Mouse (Mus musculus) ES-E14 (cell line): ENCODE measurements at regions not wholly inside any gene's neighbourhood (a gene's known extent, or its start where the extent isn't known, plus 50 kb on each side); places are given as distances from the start of the nearest gene placed in this dataset.

Experiments
- DNase-seq: peaks from one replicate; pipeline ENCODE4 v3.0.0-alpha.2; 2013; ENCODE audit warnings: low read depth, low spot score
- H3K27ac ChIP-seq: 2 replicates; pipeline ENCODE4 v1.5.1; 2012; ENCODE audit warnings: low read depth, mild to moderate bottlenecking, low read length, moderate library complexity, mixed read lengths; ENCODE audit not compliant: poor library complexity, insufficient read depth, severe bottlenecking
- H3K36me3 ChIP-seq: 2 replicates; pipeline ENCODE4 v1.6.1; 2012; ENCODE audit warnings: mild to moderate bottlenecking, low read length, moderate library complexity, mixed read lengths; ENCODE audit not compliant: control insufficient read depth, poor library complexity, insufficient read depth, severe bottlenecking
- H3K4me1 ChIP-seq, 2 experiments: fragments of 150-350 bp in 1 of 2; sonication (generic) in 1 of 2; 2 replicates each; pipeline ENCODE4 v1.6.1; 2012; ENCODE audit warnings: low read length in 2 of 2, mild to moderate bottlenecking in 1 of 2, mixed read lengths in 1 of 2; ENCODE audit not compliant: control insufficient read depth in 2 of 2, insufficient read depth in 2 of 2, poor library complexity in 1 of 2
- H3K4me3 ChIP-seq, 2 experiments: fragments of 150-350 bp in 1 of 2; sonication (generic) in 1 of 2; 2 replicates each; pipeline ENCODE4 v1.5.1; 2012; ENCODE audit warnings: low read length in 2 of 2, low read depth in 1 of 2, mild to moderate bottlenecking in 1 of 2, mixed read lengths in 1 of 2; ENCODE audit not compliant: insufficient read depth in 1 of 2, poor library complexity in 1 of 2, severe bottlenecking in 1 of 2
- H3K9ac ChIP-seq: 2 replicates; pipeline ENCODE4 v1.6.1; 2012; ENCODE audit warnings: low read depth, mild to moderate bottlenecking, low read length, mixed read lengths; ENCODE audit not compliant: poor library complexity, insufficient read depth, severe bottlenecking
- H3K9me3 ChIP-seq: fragments of 150-350 bp; sonication (generic); 2 replicates; pipeline ENCODE4 v1.6.1; 2012; ENCODE audit warnings: low read depth, mild to moderate bottlenecking, low read length; ENCODE audit not compliant: control insufficient read depth, insufficient read depth
- CHD2 ChIP-seq: IDR thresholded peaks from 2 replicates; pipeline ENCODE4 v1.6.1; 2014; ENCODE audit warnings: mild to moderate bottlenecking, low read depth, low read length, inconsistent platforms
- HCFC1 ChIP-seq: IDR thresholded peaks from 2 replicates; pipeline ENCODE4 v1.6.1; 2012; ENCODE audit warnings: low read length, inconsistent platforms, borderline replicate concordance; ENCODE audit not compliant: insufficient read depth
- MAFK ChIP-seq: IDR thresholded peaks from 2 replicates; pipeline ENCODE4 v1.6.1; 2014; ENCODE audit warnings: mild to moderate bottlenecking, low read depth, low read length, inconsistent platforms; ENCODE audit not compliant: insufficient read depth
- ZC3H11A ChIP-seq: IDR thresholded peaks from 2 replicates; pipeline ENCODE4 v1.6.1; 2012; ENCODE audit warnings: low read depth, mild to moderate bottlenecking, inconsistent platforms, low read length, borderline replicate concordance
- ZNF384 ChIP-seq: IDR thresholded peaks from 2 replicates; pipeline ENCODE4 v1.6.1; 2012; ENCODE audit warnings: low read depth, low read length, inconsistent platforms
- in situ Hi-C, 2 experiments: fragments of 600-800 bp; cut with MboI; formaldehyde crosslinking; loops; one replicate each; pipeline ENCODE4 v1.15.1; 2025; ENCODE audit warnings: low sequenced_read_pairs in 2 of 2, inconsistent platforms in 1 of 2; ENCODE audit not compliant: unreplicated experiment in 2 of 2

- Histone ChIP-seq H3K36me3 (no peaks in the 10 kb centered on the region), H3K9ac (no peak overlapping the region), H3K27ac (no peak overlapping the region), H3K4me3 (no peak overlapping the region), H3K9me3 (no peaks in the 10 kb centered on the region), H3K4me1 (no peaks in the 10 kb centered on the region)
- no peak for DNase-seq
- TF ChIP-seq ZC3H11A (no peak), HCFC1 (no peak), ZNF384 (no peak), CHD2 (no peak), MAFK (no peak)
- in situ Hi-C loops, result no loop called here
These were observed 103.2 kb downstream of the Fam114a2 start for GRCm38 (mm10) chr11:57415167-57415566.

GRCm38 (mm10) chr11:57414697-57415096 lies 103.7 kb downstream of the Fam114a2 start:
- TF ChIP-seq HCFC1, result no peak
- no peak for TF ChIP-seq MAFK
- TF ChIP-seq CHD2, result no peak
- TF ChIP-seq ZNF384, result no peak
- TF ChIP-seq ZC3H11A, result no peak
- no peak for DNase-seq
- Histone ChIP-seq H3K9ac (no peak overlapping the region), H3K4me3 (no peak overlapping the region), H3K27ac (no peak overlapping the region), H3K36me3 (no peaks in the 10 kb centered on the region), H3K4me1 (no peaks in the 10 kb centered on the region), H3K9me3 (no peaks in the 10 kb centered on the region)
- in situ Hi-C loops, result no loop called here

GRCm38 (mm10) chr11:57413271-57413670 lies 105.1 kb downstream of the Fam114a2 start:
- Histone ChIP-seq H3K4me1 (no peaks in the 10 kb centered on the region), H3K9me3 (no peaks in the 10 kb centered on the region), H3K4me3 (no peak overlapping the region), H3K36me3 (no peaks in the 10 kb centered on the region), H3K27ac (no peak overlapping the region), H3K9ac (no peak overlapping the region)
- TF ChIP-seq CHD2 (no peak), ZC3H11A (no peak), MAFK (no peak), HCFC1 (no peak), ZNF384 (no peak)
- in situ Hi-C loops, result no loop called here
- DNase-seq, result no peak

- Histone ChIP-seq H3K9me3 (no peaks in the 10 kb centered on the region), H3K4me1 (no peaks in the 10 kb centered on the region), H3K4me3 (no peak overlapping the region), H3K27ac (no peak overlapping the region), H3K36me3 (no peaks in the 10 kb centered on the region), H3K9ac (no peak overlapping the region)
- TF ChIP-seq HCFC1 (no peak), CHD2 (no peak), ZNF384 (no peak), ZC3H11A (no peak), MAFK (no peak)
- no peak for DNase-seq
- in situ Hi-C loops, result no loop called here
These were observed 105.7 kb downstream of the Fam114a2 start for GRCm38 (mm10) chr11:57412766-57413165.

DNA sequence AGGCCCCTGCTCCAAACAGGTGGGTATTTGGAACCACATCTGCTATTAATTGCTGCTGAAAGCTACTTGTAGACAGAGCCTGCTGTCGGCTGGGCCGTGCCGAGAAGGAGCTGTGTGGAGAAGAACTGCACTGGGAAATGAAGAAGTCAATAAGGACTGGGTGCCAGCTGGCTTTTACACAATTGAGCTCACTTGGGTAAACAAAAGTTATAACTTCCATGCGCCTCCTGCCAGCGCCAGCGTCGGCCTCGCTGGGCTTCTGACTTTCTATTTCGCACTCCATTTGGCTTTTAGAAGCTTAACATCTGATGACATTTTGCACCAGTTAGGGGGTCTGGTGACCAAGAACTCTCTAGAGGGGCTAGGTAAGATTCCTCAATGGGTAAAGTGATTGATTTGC lies 114.2 kb downstream of the Fam114a2 start:
- TF ChIP-seq MAFK (no peak), CHD2 (no peak)
- Histone ChIP-seq H3K36me3 (no peaks in the 10 kb centered on the region), H3K27ac (no peak overlapping the region), H3K4me3 (no peak overlapping the region), H3K9me3 (no peaks in the 10 kb centered on the region), H3K9ac (no peak overlapping the region), H3K4me1 (no peaks in the 10 kb centered on the region)
- no peak for DNase-seq
- in situ Hi-C loops, result no loop called here
